Mouse (Mus musculus): ENCODE measurements at regions not wholly inside any gene's neighbourhood (a gene's known extent, or its start where the extent isn't known, plus 50 kb on each side); places are given as distances from the start of the nearest gene placed in this dataset.

DNA sequence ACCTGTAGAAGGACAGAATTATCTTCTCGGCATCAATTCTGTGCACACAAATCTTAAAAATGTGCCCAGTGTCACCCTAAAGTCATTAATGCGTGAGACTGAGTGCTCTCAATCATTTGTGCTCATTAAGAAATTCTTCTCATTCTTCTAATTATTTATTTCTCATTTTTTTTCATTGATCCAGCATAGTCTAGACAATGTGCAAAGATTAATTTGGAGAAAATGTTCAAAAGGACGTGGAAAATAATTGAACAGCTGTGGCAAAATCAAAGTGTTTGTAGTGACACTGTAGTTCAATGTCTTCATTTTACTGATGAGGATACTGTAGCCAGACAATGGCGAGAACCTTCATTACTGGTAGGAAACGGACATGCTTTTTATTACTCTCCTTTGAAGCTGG is 702.0 kb downstream of the Slc22a22 start:
- Histone ChIP-seq H3K9ac (ENCODE audit: insufficient read depth, low read depth) (no peak overlapping the region), H3K27ac (ENCODE audit: insufficient read depth, low read depth) (no peak overlapping the region), H3K36me3 (replicated peaks in 1 of 2; ENCODE audit: control insufficient read depth in 1 of 2, insufficient read depth in 1 of 2, low read length in 1 of 2) (no peaks in the 10 kb centered on the region), H3K27me3 (replicated peaks) (no peaks in the 10 kb centered on the region), H3K79me2 (replicated peaks; ENCODE audit: control insufficient read depth, extremely low read depth, insufficient read depth, poor library complexity, severe bottlenecking) (no peaks in the 10 kb centered on the region), H3K4me3 (replicated peaks in 1 of 3; ENCODE audit: low read depth in 2 of 3, low read length in 2 of 3, poor library complexity in 1 of 3) (no peak overlapping the region), H3K4me1 (ENCODE audit: control insufficient read depth in 1 of 2, insufficient read depth in 2 of 2) (peaks cover 0 to 12% of the 10 kb centered on the region in 2 experiments; a peak in 2 of 4 replicates), H3K4me2 (ENCODE audit: insufficient read depth, low read depth, poor library complexity, severe bottlenecking) (no peak overlapping the region), H3K9me3 (replicated peaks; ENCODE audit: low read length) (no peaks in the 10 kb centered on the region)
- TF ChIP-seq UBTF (IDR thresholded peaks at IDR 0.05; ENCODE audit: low read depth, low read length) (no peak), PAX5 (IDR thresholded peaks at IDR 0.05; ENCODE audit: low read length) (no peak), JUND (conservative IDR thresholded peaks at IDR 0.05; ENCODE audit: low read depth, low read length) (no peak), MXI1 (IDR thresholded peaks at IDR 0.05; ENCODE audit: low read depth, low read length) (no peak), MEF2A (IDR thresholded peaks at IDR 0.05; ENCODE audit: borderline replicate concordance, low read depth, low read length) (no peak), MAX (IDR thresholded peaks at IDR 0.05; ENCODE audit: low read length) (no peak), POLR2AphosphoS2 (IDR thresholded peaks at IDR 0.05; ENCODE audit: low read depth, low read length) (no peak), ELF1 (IDR thresholded peaks at IDR 0.05; ENCODE audit: low read depth, low read length) (no peak), EP300 (IDR thresholded peaks at IDR 0.05; ENCODE audit: low read length) (no peak), SIN3A (IDR thresholded peaks at IDR 0.05; ENCODE audit: low read length) (no peak), ZKSCAN1 (IDR thresholded peaks at IDR 0.05; ENCODE audit: borderline replicate concordance, low read depth, low read length) (no peak), E2F4 (IDR thresholded peaks at IDR 0.05; ENCODE audit: insufficient replicate concordance, low read depth, low read length) (no peak), CTCF (conservative IDR thresholded peaks at IDR 0.05 in 1 of 2, IDR thresholded peaks at IDR 0.05 in 1 of 2; ENCODE audit: low read depth in 2 of 2, low read length in 2 of 2) (no peak)
- dilution Hi-C loops (cut with MboI; ENCODE audit: extremely low pct_ligation_motif_present, extremely low pct_unique_long_range_greater_than_20kb, low sequenced_read_pairs): no loop called here
- no peak for DNase-seq (ENCODE audit: extremely low read depth)
- in situ Hi-C loops (cut with MboI; ENCODE audit: low pct_ligation_motif_present, low pct_unique_long_range_greater_than_20kb, low sequenced_read_pairs): no loop called here

DNA sequence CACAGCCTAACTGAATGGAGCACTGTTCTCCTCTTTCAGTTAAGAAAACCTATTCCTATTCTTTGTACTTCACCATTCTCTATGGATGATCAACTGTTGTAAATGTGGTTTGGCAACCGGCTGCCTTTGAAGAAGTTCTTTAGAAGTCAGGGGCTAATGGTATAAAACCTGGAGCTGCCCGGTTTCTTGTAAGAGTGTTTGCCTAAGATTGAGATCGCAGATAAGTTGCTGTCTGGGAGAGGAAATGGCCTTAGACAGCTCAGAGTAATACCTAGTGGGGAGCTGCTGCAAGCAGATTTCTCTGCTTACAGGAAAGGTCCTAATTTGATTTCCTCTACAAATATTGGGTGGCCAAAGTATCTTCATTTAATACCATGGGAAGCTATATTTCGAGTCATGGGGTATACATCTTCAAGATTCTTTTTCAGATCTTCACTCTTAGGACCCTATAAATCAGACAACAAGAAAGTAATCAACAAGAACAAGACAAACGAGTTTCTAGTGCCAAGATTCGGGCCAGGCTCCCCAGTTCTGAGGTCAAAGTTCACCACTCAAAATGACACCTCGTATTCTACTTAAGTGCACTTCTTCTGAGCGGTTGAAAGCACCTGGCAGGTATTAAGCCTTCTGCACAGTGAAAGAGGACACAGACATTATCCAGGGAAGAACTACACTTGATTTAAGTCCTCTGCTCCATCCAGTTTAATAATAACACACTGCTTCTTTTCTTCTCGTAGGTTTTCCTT is 702.6 kb downstream of the Slc22a22 start:
- H3K36me3 ChIP-seq (replicated peaks in 1 of 2; ENCODE audit: control insufficient read depth in 1 of 2, insufficient read depth in 1 of 2, low read length in 1 of 2): no peaks in the 10 kb centered on the region
- no peak for DNase-seq (ENCODE audit: extremely low read depth)
- dilution Hi-C loops (cut with MboI; ENCODE audit: extremely low pct_ligation_motif_present, extremely low pct_unique_long_range_greater_than_20kb, low sequenced_read_pairs): no loop called here
- no peaks in the 10 kb centered on the region for H3K9me3 ChIP-seq (replicated peaks; ENCODE audit: low read length)
- H3K4me1 ChIP-seq (ENCODE audit: control insufficient read depth in 1 of 2, insufficient read depth in 2 of 2): peaks cover 0 to 12% of the 10 kb centered on the region in 2 experiments; a peak in 2 of 4 replicates
- H3K4me3 ChIP-seq (replicated peaks in 1 of 3; ENCODE audit: low read depth in 2 of 3, low read length in 2 of 3, poor library complexity in 1 of 3): no peak overlapping the region
- no peak overlapping the region for H3K27ac ChIP-seq (ENCODE audit: insufficient read depth, low read depth)
- no peaks in the 10 kb centered on the region for H3K79me2 ChIP-seq (replicated peaks; ENCODE audit: control insufficient read depth, extremely low read depth, insufficient read depth, poor library complexity, severe bottlenecking)
- no peaks in the 10 kb centered on the region for H3K27me3 ChIP-seq (replicated peaks)
- no peak overlapping the region for H3K4me2 ChIP-seq (ENCODE audit: insufficient read depth, low read depth, poor library complexity, severe bottlenecking)
- TF ChIP-seq ZMIZ1 (IDR thresholded peaks at IDR 0.05; ENCODE audit: low read depth, low read length) (no peak), ELF1 (IDR thresholded peaks at IDR 0.05; ENCODE audit: low read depth, low read length) (no peak), ETS1 (conservative IDR thresholded peaks at IDR 0.05; ENCODE audit: low read depth, low read length) (no peak), MAX (IDR thresholded peaks at IDR 0.05; ENCODE audit: low read length) (no peak), MXI1 (IDR thresholded peaks at IDR 0.05; ENCODE audit: low read depth, low read length) (no peak), USF2 (conservative IDR thresholded peaks at IDR 0.05; ENCODE audit: low read depth, low read length) (no peak), SMC3 (IDR thresholded peaks at IDR 0.05; ENCODE audit: low read depth, low read length) (no peak), ZKSCAN1 (IDR thresholded peaks at IDR 0.05; ENCODE audit: borderline replicate concordance, low read depth, low read length) (no peak), MEF2A (IDR thresholded peaks at IDR 0.05; ENCODE audit: borderline replicate concordance, low read depth, low read length) (no peak), E2F4 (IDR thresholded peaks at IDR 0.05; ENCODE audit: insufficient replicate concordance, low read depth, low read length) (no peak), JUN (IDR thresholded peaks at IDR 0.05; ENCODE audit: insufficient read depth, low read depth, low read length) (no peak), JUND (conservative IDR thresholded peaks at IDR 0.05; ENCODE audit: low read depth, low read length) (no peak)
- H3K9ac ChIP-seq (ENCODE audit: insufficient read depth, low read depth): no peak overlapping the region
- in situ Hi-C loops (cut with MboI; ENCODE audit: low pct_ligation_motif_present, low pct_unique_long_range_greater_than_20kb, low sequenced_read_pairs): no loop called here
